Mouse (Mus musculus) cerebellum, adult 2 months (tissue): ENCODE data around the gene Ghr. TPM values are rescaled to one million over a fixed set of nuclear protein-coding genes. Genes with fewer than 3 reads are reported as not detected.

Source experiments
- DNase-seq, 2 experiments: peaks; one replicate each; pipeline ENCODE4 v3.0.0; 2021
- H3K27ac ChIP-seq: fragments of 200-500 bp; 2 replicates; pipeline ENCODE4 v1.5.1; 2012; ENCODE audit warnings: low read length, control low read depth, inconsistent platforms; ENCODE audit not compliant: insufficient read depth
- H3K27me3 ChIP-seq: fragments of 200-500 bp; 2 replicates; pipeline ENCODE4 v1.6.1; 2012; ENCODE audit warnings: inconsistent platforms, mild to moderate bottlenecking, low read length, moderate library complexity; ENCODE audit not compliant: control insufficient read depth, insufficient read depth
- H3K4me1 ChIP-seq: fragments of 200-500 bp; 2 replicates; pipeline ENCODE4 v1.6.1; 2011; ENCODE audit warnings: low read length; ENCODE audit not compliant: control insufficient read depth, insufficient read depth
- H3K4me3 ChIP-seq: fragments of 200-500 bp; replicated peaks from 2 replicates; pipeline ENCODE3; 2011; ENCODE audit warnings: mild to moderate bottlenecking, low read depth, low read length, control low read depth; ENCODE audit not compliant: insufficient read depth
- CTCF ChIP-seq: fragments of 200-500 bp; IDR thresholded peaks from 2 replicates; pipeline ENCODE4 v1.5.1; 2011; ENCODE audit warnings: low read depth, mild to moderate bottlenecking, control low read depth, low read length, moderate library complexity, borderline replicate concordance; ENCODE audit not compliant: insufficient read depth
- POLR2A ChIP-seq: fragments of 200-500 bp; IDR thresholded peaks from 2 replicates; pipeline ENCODE4 v1.6.1; 2011; ENCODE audit warnings: low read length, control low read depth, borderline replicate concordance; ENCODE audit not compliant: insufficient read depth
- WGBS: fragments of 180-500 bp; shearing (Covaris S2); methylation state at CpG from one replicate; pipeline ENCODE4 v1.1.7; 2018; 5-methylcytosine and 5-hydroxymethylcytosine counted together
- polyA plus RNA-seq: library from polyadenylated mRNA; depleted of rRNA; stranded (reverse); fragments of >200 nt; gene quantifications from 2 replicates; pipeline ENCODE4 v1.2.3, GENCODE M21; 2012

The Ghr gene
- polyA plus RNA-seq, 1 experiment: 5.0 TPM

DNA sequence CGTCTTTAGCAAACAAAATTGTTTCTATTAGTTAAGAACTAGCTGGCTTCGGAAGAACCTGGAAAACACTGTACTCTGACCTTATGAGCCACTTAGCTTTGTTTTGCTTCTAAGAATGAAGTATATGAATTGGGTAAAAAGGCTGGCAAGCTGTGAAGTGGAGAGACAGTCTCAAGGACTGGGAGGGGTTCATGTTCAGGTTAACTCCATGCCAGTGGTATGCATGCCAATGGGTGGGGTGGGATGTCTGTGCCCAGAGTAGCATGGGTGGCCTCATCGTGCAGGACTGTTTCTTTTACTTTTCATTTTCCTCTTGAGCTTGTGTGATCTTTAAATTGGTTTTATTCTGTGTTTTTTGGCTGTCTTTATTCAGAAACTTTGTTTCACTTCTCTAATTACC lies 165.6 kb downstream of the Ghr start:
- no peaks in the 10 kb centered on the region for H3K4me1 ChIP-seq
- 79% methylated on average over 3 of the region's 3 CpGs for WGBS
- H3K27me3 ChIP-seq: no peaks in the 10 kb centered on the region
- no peak overlapping the region for H3K4me3 ChIP-seq
- no peak overlapping the region for H3K27ac ChIP-seq
- no peak for TF ChIP-seq CTCF
- TF ChIP-seq POLR2A: no peak
- DNase-seq: no peak

DNA sequence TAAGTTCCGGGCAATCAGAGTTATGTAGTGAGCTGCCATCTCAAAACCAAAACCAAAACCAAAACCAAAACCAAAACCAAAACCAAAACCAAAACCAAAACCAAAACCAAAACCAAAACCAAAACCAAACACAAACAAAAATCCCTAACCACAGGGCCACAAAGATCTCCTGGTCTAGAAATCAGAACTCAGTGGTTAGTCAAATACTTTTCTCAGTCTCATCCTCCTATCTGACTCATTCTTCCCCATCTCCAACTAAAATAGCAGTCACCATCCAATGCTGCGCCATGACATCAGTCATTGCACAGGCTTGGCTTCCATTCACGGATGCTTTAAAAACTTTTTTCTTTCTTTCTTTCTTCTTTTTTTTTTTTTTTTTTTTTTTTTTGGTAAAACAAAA lies 170.2 kb downstream of the Ghr start:
- no peaks in the 10 kb centered on the region for H3K27me3 ChIP-seq
- no peaks in the 10 kb centered on the region for H3K4me1 ChIP-seq
- no peak overlapping the region for H3K4me3 ChIP-seq
- WGBS: 95% methylated on average over 3 of the region's 3 CpGs
- DNase-seq: no peak
- no peak overlapping the region for H3K27ac ChIP-seq
- TF ChIP-seq CTCF (no peak), POLR2A (no peak)

DNA sequence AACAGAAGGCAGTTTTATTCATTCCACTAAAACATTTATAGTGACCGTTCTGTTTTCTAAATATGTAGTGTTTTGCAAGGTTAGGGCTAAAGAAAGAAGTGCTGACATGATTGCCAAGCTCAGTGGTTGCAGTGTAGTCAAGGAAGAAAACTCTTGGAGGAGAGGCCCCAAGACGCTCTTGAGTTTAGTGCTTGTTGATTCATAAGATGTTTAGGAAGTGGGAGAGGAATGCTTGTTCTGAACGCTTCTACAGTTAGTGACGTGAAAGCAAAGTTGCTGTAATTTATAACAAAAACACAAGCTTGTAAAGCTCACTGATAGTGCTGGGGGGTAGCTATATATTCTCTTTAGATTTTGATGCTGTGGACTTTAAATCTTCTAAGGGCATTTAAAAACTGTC lies 174.8 kb downstream of the Ghr start:
- WGBS: 90% methylated on average over 4 of the region's 4 CpGs
- no peaks in the 10 kb centered on the region for H3K27me3 ChIP-seq
- TF ChIP-seq CTCF (no peak), POLR2A (no peak)

DNA sequence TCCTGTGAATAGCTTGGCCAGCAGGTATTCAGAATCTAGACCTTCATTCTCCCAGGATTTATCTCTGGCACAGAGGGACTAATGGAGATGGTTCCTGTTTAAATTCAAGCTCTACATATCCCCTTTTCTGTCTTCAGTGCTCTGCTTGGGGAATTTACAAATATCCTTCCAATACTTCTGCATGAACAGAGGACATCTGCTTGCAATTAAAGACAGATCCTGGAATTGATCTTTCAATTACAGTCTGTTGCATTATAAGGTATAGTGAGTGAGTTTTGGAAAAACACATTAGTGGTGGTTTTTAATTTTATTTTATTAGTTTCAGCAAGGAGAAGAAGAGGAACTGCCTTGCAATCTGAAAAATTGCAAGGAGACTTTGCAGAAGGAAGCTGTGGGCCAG lies 184.1 kb downstream of the Ghr start:
- no peaks in the 10 kb centered on the region for H3K27me3 ChIP-seq
- H3K4me1 ChIP-seq: no peaks in the 10 kb centered on the region
- TF ChIP-seq POLR2A (no peak), CTCF (no peak)

More for the DNA sequence above, 174.8 kb downstream of the Ghr start:
- no peak overlapping the region for H3K4me3 ChIP-seq
- no peaks in the 10 kb centered on the region for H3K4me1 ChIP-seq
- no peak for DNase-seq
- H3K27ac ChIP-seq: no peak overlapping the region

DNA sequence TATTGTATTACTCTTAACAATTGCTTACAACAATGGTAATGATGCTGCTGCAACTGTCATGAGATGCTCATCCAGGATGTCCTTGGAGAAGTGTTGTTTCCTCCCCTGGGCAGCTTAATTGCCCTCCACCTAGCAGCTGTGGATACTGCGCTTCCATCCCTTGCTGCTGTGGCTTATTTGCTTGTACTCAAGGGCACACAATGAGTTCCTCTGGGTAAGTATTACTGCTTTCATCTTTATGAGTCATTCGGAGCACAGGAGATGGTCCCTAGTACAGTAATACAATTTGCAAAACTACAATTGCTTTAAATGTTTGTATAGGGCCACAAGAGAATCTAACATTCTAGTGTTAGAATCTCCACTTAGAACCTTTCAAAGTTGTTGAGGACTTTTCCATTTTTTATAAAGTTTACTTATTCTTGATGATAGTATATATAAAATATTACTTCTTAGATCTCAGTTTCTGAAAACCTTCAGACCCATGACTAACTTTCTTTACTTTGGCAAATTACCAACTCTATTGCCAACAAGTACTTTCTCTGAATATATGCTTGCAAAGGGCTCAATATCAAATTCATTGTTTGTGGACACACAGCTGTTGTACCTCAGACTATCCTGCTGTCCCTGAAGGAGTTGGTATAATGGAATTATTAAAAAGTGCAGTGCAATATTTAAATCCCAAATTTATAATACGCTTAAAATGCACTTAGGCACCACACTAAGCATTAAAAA lies 185.8 kb downstream of the Ghr start:
- H3K4me3 ChIP-seq: no peak overlapping the region
- DNase-seq: no peak
- H3K4me1 ChIP-seq: no peaks in the 10 kb centered on the region
- H3K27ac ChIP-seq: no peak overlapping the region
- no peaks in the 10 kb centered on the region for H3K27me3 ChIP-seq
- 96% methylated on average over 3 of the region's 3 CpGs for WGBS
- TF ChIP-seq POLR2A (no peak), CTCF (no peak)

More for the DNA sequence above, 184.1 kb downstream of the Ghr start:
- Histone ChIP-seq H3K4me3 (no peak overlapping the region), H3K27ac (no peak overlapping the region)
- DNase-seq: no peak

DNA sequence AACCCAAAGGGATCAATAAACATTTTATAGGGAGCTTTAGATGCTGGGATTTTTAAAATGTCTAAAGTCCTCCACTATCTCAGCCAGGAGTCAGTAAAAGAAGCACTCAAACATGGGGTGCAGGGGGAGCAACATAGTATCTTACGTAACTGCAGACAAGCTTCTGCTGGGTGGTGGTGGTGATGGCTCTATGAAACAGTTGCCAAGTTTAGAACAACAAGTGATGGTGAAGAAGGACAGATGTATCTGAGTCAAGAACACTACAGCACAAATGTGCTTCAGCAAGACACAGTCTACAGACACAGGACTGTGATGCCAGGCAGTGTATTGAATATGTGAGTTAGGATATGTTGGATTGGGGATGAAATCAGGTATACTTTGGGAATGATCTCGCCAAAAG lies 187.1 kb downstream of the Ghr start:
- Histone ChIP-seq H3K27me3 (no peaks in the 10 kb centered on the region), H3K4me3 (no peak overlapping the region), H3K27ac (no peak overlapping the region), H3K4me1 (no peaks in the 10 kb centered on the region)
- WGBS: 90% methylated on average over 2 of the region's 2 CpGs
- TF ChIP-seq CTCF (no peak), POLR2A (no peak)
- no peak for DNase-seq

DNA sequence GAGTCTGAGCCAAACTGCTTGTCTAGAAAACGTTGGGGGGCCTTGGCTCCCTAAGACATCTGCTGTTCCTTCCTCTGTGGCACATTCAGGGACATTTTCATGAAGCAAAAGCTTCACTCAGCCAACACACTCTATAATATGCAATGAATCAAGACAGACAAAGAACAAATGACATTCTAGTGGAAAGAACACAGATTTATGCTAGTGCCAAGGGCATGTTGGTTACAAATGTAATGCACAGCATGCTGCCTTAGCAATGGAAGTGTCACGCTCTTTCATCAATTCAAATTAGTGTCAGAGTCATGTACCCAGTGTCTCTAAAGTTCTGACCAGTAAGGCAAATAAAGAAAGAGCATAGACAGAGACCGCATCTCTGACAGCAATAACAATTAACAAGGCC lies 187.6 kb downstream of the Ghr start:
- no peak overlapping the region for H3K4me3 ChIP-seq
- no peak overlapping the region for H3K27ac ChIP-seq
- whole genome bisulfite sequencing: 27% methylated on average over 3 of the region's 3 CpGs
- TF ChIP-seq CTCF (no peak), POLR2A (no peak)
- no peak for DNase-seq
- no peaks in the 10 kb centered on the region for H3K27me3 ChIP-seq
- no peaks in the 10 kb centered on the region for H3K4me1 ChIP-seq

DNA sequence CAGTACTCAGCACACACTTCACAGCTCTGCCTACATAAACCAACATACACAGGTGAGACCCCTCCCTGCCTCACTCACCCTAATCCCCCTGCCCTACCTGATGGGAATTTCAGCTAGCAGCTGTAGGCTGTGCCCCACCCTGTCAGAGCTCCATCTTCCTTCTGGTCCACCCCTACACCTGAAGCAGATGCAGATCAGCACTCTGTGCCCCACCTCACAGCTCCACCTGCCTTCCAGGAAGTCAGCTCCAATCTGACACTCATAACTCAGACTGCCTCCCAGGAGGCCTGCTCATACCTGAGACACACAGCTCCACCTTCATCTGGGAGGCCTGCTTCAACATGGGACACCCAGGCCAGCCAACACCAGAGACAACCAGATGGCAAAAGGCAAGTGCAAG lies 192.6 kb downstream of the Ghr start:
- TF ChIP-seq CTCF (no peak), POLR2A (no peak)
- Histone ChIP-seq H3K27me3 (no peaks in the 10 kb centered on the region; the same call in 1 of the 2 replicates), H3K27ac (no peak overlapping the region), H3K4me1 (no peaks in the 10 kb centered on the region), H3K4me3 (no peak overlapping the region)
- DNase-seq: no peak

DNA sequence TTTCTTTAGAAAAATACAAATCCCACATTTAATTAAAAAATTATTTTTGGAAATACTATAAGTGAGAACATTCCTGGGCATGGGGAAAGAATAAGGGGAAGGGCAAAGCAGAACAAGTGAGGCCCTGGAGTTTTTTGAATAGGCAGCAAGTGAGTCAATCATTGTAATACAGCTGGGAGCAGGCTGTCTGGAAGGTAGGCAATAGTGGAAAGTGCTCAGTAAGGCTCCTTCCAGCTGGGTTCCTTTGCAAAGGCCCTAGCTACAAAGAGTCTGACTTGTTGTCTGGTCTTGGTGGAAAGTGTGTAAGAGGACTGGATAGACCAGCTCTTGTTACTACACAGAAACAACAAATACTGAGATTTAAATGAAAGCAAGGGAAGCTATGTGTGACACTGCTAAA lies 194.3 kb downstream of the Ghr start:
- Histone ChIP-seq H3K4me1 (no peaks in the 10 kb centered on the region), H3K27ac (no peak overlapping the region), H3K4me3 (no peak overlapping the region), H3K27me3 (no peaks in the 10 kb centered on the region; the same call in 1 of the 2 replicates)
- DNase-seq: no peak
- TF ChIP-seq CTCF: no peak
- no peak for TF ChIP-seq POLR2A
